Mouse (Mus musculus): Measurements from ENCODE around the gene Zdhhc15.
"Not testable (repeated sequence)": the region's sequence is repeated elsewhere in the genome, so short reads cannot be mapped to it uniquely, and the experiment has no call there.

Gene Zdhhc15

DNA sequence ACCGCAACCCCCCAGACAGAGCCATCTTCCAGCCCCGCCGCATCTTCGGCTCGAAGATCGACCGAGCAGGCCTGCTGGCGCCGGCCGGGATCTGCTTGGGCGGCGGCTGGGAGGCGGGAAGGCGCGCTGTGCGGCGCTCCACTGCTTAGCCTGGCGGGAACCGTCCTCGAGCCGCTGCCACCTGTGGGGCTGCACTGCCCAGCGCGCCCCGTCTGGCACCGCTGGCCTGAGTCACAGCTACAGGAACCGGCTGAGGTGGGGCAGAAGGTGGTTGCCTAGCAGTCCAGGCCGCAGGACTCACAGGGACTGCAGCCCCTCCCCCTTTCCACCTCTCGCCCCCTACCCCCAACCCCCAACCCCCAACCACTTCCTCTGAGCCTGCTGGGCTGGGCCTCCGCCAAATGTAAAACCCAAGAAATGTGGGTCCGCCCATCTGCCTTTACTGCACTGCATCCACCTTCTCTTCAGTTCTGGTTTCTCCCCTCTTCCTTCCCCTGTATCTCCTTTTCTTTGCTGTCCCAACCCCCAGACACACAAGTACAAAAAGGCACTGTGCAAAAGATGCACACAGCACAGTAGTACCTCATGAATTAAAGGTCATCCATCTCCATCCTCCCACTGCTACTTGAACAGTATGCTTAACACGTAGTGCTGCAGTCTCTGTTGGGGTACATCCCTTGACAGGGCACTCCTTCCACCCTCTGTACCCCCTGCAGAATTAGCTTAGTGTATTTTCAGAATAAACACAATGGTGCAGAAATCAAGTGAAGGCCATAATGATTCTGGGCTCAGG, at the start of gene Zdhhc15:
Gene Zdhhc15 (minus strand): TSS at position 308 of the 793 bp plus-strand sequence.
- no peak for DNase-seq (ENCODE audit: extremely low spot score, low read depth, low spot score)

DNA sequence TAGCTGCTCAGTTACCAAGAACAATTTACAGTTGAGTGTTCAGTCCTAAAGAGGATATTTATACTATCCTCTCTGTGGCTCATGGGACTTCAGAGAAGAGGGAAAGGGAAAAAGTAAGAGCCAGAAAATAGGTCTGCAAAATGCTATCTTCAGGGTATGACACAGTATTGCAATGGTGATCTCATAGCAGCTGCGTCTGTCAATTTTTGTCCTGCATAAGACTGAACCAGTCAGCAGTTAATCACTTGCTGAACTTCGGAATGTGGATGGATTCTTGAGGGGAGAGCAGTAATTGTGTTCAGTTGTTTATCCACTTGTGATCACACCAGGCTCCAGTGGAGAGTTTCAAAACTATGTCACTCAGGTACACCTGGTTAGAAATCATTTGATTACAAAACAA, 37.1 kb upstream of the Zdhhc15 start:
- no peak for DNase-seq (ENCODE audit: extremely low spot score, low read depth, low spot score)

DNA sequence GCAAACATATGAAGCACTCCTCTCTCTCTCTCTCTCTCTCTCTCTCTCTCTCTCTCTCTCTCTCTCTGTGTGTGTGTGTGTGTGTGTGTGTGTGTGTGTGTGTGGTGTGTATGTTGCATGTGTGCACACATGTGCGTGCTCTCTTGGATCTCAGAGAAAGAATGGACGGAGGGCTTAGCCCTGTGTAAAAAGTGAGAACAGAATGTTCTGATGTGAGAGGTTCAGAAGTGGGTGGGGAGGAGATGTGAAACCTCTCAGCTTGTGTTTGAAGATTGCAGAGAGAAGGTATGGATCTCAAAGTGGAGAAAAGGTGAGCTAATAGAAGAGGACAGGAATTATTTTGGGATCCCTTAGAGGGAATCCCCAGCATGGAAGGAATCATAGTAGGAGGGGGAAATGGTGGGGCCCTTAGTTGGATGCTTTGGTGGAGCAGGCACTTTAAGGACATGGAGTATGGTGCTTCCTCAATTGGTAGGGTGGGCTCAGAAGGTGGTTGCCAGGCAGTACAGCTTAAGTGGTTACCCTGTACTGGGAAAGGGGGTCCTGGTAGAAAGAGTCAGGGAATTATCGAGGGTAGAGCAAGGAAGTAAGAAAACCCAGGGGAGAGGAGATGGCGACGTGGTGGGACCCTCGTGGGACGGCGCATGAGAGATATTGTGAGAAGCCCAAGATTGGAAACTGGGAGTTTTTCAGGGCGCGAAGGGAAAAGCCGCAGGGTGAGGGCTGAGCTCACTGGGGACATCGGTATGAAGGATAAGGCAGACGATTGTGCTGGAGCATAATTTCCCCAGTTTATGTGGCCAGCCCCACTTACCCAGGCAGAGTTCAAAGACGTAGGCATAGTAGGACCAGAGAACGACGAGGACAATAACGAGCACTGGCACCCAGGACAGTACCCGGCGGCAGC, 761 bp downstream of the Zdhhc15 start:
- no peak for DNase-seq (ENCODE audit: extremely low spot score, low read depth, low spot score)

DNA sequence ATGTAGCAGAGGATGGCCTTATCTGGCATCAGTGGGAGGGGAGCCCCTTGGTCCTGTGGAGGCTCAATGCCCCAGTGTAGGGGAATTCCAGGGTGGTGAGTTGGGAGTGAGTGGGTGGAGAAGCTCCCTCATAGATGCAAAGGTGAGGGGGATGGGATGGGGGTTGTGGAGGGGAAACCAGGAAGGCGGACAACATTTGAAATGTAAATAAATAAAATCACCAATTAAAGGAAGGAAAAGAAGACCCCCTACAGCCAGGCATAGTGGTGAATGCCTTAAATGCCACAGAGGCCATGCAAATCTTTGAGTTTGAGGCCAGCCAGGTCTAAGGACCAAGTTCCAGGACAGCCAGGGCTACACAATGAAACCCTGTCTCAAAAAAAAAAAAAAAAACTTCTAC, 13.9 kb downstream of the Zdhhc15 start:
- no peak for DNase-seq (ENCODE audit: extremely low spot score, low read depth, low spot score)

DNA sequence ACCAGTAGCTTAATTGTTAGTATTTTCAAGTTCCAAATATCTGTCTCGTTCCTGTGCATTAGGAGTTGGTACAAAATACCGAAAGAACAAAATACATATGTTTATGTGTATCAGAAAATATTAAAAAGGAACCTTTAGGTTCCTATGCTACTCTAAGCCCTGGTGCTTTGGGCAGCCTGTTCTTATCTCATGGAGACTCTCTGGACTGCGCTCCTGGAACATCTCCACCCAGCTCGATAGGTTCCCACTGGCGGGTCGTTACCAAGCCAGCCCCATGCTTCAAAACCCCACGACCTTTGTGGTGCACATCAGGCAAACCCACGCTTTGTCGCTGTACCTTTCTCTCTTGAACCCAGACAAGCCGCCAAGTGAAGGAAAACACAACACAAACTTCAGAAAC, 58.3 kb downstream of the Zdhhc15 start:
- no peak for DNase-seq (ENCODE audit: extremely low spot score, low read depth, low spot score)

DNA sequence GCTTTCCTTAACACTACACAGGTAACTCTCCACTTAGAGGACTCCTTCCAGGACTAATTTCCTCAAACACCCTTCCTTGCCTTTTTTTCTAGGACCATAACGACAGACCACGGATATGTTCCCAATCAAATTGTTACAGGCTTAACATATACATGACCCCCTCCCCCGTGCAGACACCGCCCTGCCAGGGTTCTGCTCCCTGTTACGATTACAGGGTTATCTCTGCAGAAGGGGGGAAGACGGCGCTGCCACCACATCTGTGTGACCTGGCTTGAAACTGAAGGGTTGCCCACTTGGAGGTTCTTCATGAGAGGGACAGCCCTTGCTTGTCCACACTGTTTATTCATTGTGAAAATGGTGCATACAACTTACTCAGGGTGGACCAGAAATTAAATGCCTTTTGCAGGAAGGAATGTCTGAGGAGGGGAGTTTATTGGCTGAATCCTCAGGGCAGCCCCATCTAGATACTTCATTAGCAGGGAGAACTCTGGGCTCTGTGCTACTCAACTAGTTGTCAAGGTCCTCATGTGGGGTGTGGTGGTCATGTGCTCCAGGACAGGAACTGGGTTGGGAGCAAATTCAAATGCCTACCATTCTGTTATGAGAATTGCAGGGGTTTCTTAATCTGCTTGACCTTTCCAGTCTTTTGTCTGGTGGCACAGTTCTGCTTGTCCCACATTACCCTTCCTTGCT, 67.0 kb downstream of the Zdhhc15 start:
- not testable (repeated sequence) for DNase-seq (ENCODE audit: extremely low spot score, low read depth, low spot score)

DNA sequence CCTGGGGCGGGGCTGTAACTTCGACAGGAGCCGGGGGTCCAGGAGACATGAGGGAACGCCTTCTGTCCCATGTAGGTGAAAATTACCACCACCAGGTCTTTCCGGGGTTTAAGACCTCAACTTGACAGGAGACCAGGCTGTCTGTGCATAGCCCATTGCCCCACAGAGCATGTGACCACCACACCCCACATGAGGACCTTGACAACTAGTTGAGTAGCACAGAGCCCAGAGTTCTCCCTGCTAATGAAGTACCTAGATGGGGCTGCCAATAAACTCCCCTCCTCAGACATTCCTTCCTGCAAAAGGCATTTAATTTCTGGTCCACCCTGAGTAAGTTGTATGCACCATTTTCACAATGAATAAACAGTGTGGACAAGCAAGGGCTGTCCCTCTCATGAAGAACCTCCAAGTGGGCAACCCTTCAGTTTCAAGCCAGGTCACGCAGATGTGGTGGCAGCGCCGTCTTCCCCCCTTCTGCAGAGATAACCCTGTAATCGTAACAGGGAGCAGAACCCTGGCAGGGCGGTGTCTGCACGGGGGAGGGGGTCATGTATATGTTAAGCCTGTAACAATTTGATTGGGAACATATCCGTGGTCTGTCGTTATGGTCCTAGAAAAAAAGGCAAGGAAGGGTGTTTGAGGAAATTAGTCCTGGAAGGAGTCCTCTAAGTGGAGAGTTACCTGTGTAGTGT, 68.5 kb downstream of the Zdhhc15 start:
- not testable (repeated sequence) for DNase-seq (ENCODE audit: extremely low spot score, low read depth, low spot score)

DNA sequence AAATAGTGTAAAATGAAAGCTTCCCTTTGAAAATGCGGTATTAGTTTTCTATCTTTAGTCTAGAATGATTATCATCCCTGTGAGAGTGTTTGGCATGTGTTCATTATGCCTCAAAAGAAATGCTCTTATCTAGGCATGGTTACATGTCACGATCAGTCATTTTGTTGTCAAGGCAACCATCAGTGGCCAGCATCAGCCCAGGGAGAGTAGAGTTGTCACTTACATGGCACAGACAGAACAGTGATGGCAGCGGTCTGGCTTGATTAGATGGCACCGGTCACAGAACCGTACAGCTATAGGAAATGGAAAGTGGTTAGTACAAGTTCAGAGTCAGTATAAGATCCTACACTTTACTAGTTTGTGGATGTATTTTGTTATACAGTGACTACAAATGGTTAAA, 96.9 kb downstream of the Zdhhc15 start:
- no peak for DNase-seq (ENCODE audit: extremely low spot score, low read depth, low spot score)

DNA sequence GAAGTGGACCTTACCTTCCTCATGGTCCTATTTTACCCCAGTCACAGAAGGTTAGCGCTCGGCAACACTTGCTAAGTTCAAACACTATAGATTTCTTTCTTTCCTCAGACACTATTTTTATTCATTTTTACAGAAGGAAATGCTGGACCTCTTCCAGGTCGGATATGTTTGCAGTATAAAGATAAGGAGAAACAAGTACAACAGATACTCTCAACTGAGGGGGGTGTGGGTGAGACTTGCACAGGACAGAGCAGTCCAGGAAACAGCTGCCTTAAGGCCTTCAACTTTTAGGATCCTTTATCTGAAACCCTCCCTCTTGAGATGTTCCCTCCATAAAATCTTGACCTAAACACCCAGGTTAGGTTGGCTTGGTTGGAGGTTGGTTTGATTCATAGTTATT, 103.4 kb downstream of the Zdhhc15 start:
- no peak for DNase-seq (ENCODE audit: extremely low spot score, low read depth, low spot score)

DNA sequence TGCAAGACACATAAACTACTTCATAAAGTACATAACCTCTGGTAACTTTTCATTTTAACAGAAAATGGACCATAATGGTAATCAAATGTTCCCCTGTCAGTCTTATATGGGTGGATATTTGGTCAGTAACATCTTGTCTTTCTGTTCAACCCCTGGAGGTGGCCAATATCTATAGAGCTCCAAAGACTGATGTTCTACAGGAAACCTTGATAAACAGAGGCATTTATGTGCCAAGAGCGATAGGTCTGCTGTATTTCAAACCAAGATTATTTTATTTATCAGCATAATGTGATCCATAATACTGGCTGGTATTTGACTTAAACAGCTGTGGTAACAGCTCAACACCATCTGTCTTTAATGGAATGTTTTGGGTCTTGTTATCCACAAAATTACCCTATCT, 125.6 kb downstream of the Zdhhc15 start:
- DNase-seq (ENCODE audit: extremely low spot score, low read depth, low spot score): no peak

DNA sequence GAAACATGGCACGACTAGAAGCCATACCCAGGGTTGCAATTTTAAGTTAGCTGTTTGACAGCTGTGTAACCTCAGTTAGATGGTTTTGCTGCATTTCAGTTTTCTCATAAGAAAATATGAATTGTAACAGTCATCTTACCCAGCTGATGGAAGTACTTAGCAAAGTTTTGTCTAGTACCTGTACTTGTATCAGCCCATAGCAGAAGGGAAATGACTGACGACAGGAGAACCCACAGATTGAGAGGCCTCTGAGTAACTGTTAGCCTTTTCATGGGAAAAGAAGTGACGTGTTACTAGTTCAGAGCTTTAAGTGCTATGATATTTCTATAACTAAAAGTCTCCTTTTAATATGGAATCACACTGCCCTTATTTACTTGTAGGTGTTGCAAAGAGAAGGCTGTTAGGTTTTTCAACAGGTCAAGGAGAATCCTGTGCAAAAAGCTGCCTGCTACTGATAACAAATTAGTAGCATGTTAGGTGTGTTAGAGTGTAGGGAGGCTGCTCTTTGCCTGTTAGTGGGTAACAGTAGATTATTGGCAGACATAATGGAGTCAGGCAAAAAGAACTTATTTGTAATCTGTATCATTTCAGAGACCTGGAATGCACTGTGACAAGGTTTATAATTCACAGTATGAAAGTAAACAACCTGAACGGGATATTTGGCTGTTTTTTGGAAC, 126.8 kb downstream of the Zdhhc15 start:
- DNase-seq (ENCODE audit: extremely low spot score, low read depth, low spot score): no peak

DNA sequence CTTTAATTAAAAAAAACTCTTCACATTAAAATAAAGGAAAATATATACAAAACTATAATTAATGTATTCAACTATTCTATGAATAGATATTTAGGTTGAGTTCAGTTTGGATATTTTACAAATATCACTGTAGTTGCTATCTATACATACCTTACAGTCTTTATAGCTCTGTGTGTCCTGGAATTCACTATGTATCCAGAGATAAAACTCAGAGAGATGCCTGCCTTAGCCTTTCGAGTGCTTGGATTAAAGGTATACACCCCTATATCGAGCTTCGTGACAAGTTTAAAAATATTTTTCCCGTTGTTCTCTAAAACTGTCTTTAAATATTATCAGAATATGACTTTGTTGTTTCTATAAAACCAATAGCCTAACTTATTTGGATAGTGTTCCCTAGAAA, 128.2 kb downstream of the Zdhhc15 start:
- DNase-seq (ENCODE audit: extremely low spot score, low read depth, low spot score): no peak

DNA sequence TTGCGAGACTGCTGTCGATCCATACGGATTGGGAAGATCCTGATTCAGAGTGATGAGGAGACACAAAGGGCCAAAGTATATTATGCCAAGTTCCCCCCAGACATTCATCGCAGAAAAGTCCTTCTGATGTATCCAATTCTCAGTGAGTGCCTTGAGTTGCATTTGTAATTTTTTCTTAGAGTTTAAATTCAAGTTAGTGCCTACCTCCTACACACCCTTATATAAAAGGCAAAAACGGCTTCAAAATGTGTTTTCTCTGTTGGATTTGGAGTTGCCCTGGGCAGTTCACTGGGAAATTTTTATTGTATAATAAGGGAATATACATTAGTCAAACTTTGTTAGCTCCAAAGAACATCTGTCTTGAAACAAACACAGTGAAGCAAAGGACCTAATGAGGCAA, 169.1 kb downstream of the Zdhhc15 start:
- DNase-seq (ENCODE audit: extremely low spot score, low read depth, low spot score): no peak

DNA sequence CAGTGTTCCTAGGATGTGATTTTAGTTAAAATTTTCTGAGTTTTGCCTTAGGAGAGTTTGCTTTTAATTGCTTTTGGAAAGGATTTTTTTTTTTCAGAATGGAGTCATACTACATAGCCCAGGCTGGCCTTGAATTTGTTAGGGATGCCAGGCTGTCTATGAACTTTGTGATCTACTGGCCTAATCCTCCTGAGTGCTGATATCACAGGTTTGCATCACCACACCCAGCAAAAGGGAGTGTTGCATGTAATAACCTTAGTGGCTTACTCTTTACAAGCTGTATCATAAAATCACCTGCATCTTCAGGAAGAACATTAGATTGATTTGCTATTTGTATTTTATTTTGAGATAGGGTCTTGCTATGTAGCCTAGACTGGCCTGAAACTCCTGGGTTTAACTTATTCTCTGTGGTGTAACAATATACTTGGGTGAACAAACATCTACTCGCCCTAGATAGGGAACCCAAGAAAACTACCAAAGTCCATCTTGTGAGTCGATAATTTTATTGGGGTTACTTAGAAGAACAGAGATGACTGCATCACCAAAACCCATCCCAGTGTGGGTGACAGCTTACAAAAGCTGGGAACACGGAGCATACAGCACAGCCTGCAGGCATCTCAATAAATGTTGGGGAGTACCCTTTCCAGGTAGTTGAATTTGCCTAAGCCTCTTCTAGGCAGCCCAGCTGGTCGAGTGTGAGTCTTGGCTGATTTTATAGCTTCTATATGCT, 181.1 kb downstream of the Zdhhc15 start:
- DNase-seq (ENCODE audit: extremely low spot score, low read depth, low spot score): no peak

DNA sequence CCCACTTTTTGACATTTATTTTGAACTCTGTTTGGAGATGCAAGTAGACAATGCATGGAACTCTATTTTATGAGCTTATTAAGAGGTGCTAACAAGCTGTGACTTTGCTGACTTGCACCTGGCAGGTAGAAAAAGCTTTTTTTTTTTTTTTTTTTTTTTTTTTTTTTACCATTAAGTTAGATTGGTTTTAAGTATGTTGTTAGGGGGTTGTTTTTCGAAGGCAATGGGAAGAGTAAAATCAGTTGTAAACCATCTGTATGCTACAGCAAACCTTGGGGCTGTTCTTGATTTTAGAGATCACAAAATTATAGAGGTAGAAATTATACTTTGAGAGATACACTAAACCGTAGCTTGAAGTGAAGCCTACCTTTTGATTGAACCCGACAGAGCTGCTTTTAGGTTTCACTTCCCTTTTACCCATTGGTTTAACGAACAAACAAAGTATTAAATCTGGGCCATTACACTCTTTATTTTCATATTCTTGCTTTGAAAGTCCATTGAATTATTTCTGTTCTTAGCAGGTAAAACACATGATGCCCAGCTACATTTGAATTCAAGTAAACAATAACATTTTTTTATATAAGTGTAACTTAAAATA, 181.9 kb downstream of the Zdhhc15 start:
- DNase-seq (ENCODE audit: extremely low spot score, low read depth, low spot score): no peak

DNA sequence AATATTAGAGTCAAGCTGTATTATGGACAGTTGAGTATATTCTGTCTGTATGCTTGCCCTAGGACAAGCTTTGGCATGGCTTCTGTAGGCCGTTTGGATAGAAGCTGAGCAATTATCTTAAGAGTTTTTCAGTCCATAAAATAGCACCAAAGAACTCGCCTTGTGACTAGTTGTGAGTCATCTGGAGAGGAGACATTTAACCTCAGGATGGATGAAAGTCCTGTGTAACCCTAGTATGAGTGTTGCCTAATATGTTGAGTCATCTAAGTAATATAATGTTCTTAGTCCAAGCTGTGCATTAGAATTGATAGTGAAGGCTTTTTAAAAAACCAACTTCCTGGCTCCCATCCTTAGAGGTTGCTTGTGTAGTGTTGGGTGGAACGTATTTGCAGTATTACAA, 182.8 kb downstream of the Zdhhc15 start:
- DNase-seq (ENCODE audit: extremely low spot score, low read depth, low spot score): no peak
